Mouse (Mus musculus) embryo, embryonic 11 days (tissue): ENCODE measurements around the gene Gabpb1.

Experiments
- DNase-seq: peaks from one replicate; pipeline ENCODE4 v3.0.0-alpha.2; 2015

Gene Gabpb1

DNA sequence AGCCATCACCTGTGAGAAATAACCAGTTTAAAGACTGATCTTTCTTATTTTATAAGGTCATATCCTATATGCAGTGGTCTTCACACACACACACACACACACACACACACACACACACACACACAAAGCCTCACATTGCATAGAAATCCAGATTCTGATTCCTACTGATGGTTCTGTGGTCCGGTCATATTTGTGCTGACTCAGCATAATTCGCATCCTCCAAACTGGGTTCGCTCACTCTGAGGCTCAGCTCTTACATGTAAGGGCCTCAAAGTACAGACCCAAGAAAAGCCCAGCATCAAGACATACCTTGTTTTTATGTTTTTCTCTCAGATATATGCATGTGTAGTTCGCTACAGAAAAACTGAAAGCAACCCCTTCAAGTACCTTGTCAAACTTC is 84.8 kb downstream of the Gabpb1 start:
- DNase-seq, result no peak

DNA sequence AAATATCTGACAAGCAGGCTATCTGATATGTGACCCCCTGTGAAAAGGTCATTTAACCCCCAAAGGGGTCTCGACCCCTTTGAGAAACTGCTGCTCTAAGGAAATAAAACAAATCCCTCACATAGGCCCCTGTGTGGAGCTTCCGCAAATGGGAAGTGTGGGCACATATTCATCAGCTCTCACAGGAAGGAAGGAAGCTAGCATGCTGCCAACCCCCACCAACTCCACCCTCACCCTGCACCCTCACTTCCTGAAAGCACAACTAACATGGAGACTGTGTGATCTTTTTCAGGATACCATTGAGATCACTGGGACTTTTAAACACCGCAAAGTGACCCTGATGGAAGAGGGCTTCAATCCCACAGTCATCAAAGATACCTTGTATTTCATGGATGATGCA is 88.7 kb downstream of the Gabpb1 start:
- DNase-seq, result no peak

DNA sequence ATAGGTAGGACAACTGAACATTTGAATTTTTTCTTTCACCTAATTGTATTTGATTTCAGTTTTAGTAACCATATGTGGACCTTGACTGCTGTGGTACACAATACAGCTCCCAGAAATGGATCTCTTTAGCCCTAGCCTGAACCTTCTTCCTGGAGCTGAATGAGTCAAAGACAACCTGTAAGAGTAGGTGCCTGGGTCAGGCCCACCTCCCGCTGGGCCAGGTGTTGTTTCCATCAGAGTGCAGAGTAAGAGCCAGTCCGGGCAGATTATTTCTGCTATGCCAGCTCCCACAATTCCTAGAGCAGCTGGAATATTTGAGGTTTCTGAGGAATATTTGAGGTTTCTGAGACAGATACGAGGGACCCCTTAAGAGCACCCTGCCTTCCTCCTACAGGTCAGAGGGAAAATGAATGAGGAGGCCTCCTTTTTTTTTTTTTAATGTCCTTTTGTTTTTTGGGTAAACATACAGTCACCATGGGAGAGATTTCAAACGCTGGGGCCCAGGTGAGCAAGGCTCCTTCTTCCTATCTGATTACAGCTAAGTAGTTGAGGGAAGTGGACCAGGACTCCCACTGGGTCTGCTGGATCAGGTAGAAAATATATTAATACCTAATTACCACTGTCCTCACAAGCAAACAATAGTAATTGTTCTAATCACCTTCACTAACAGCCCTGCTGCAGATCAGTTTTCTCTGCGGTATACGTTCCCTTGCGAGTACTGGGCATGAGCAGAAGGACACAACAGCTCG is 91.3 kb downstream of the Gabpb1 start:
- no peak for DNase-seq

DNA sequence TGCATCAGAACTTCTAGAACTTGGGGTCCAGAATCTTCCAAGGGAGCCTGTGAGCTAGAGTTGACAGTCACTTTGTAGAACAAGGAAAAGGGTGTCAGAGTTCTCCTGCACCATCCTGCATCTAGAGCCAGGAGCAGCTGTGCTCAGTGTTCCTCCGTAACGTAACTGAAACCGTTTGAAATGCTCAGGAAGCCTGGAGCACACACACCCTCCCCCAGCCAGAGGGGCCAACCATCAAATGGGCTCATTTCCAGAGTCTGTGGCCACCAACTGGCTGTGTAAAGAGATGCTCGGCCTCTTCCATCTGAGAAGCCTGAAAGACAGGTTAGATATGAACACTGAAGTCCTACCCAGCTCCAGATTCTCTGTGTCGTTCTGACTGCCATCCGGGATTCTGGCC is 92.2 kb downstream of the Gabpb1 start:
- DNase-seq, result no peak

DNA sequence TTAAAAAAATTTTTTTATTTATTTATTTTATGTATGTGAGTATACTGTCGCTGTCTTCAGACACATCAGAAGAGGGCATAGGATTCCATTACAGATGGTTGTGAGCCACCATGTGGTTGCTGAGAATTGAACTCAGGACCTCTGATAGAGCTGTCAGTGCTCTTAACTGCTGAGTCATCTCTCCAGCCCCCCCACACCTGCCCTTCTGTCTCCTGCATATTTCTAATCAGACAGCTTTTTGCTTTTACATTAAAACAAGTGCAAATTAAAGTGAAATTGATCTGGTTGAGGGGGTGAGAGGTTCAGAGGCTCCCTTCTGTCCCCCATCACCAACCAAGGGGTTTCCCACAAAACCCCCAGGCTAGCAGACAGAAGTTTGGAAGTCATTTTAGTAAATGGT is 96.9 kb downstream of the Gabpb1 start:
- DNase-seq, result no peak
